Mouse (Mus musculus): ENCODE measurements at regions not wholly inside any gene's neighbourhood (a gene's known extent, or its start where the extent isn't known, plus 50 kb on each side); places are given as distances from the start of the nearest gene placed in this dataset.

GRCm38 (mm10) chr13:57331868-57332267 is 436.1 kb upstream of the Trpc7 start:
- H3K36me3 ChIP-seq (ENCODE audit: control insufficient read depth, insufficient read depth) = no peaks in the 10 kb centered on the region
- H3K4me1 ChIP-seq (replicated peaks; ENCODE audit: control insufficient read depth, insufficient read depth, low read length) = no peaks in the 10 kb centered on the region

GRCm38 (mm10) chr13:57325306-57325925 is 429.6 kb upstream of the Trpc7 start:
- Histone ChIP-seq H3K27me3 (replicated peaks; ENCODE audit: control insufficient read depth, insufficient read depth, low read length) (no peaks in the 10 kb centered on the region), H3K36me3 (ENCODE audit: control insufficient read depth, insufficient read depth) (no peaks in the 10 kb centered on the region), H3K4me2 (ENCODE audit: low read length) (no peak overlapping the region), H3K4me3 (replicated peaks; ENCODE audit: low read length) (no peak overlapping the region), H3K9ac (replicated peaks; ENCODE audit: low read depth, low read length) (no peak overlapping the region), H3K4me1 (replicated peaks; ENCODE audit: control insufficient read depth, insufficient read depth, low read length) (no peaks in the 10 kb centered on the region), H3K27ac (ENCODE audit: low read length) (no peak overlapping the region), H3K9me3 (ENCODE audit: control insufficient read depth, low read length) (no peaks in the 10 kb centered on the region)
- ATAC-seq = no peak
- 63% methylated on average over 6 of the region's 6 CpGs for WGBS

More at GRCm38 (mm10) chr13:57331868-57332267, 436.1 kb upstream of the Trpc7 start:
- Histone ChIP-seq H3K9ac (replicated peaks; ENCODE audit: low read depth, low read length) (no peak overlapping the region), H3K27me3 (replicated peaks; ENCODE audit: control insufficient read depth, insufficient read depth, low read length) (no peaks in the 10 kb centered on the region), H3K4me3 (replicated peaks; ENCODE audit: low read length) (no peak overlapping the region), H3K9me3 (ENCODE audit: control insufficient read depth, low read length) (peaks cover 2% of the 10 kb centered on the region; the same call in 1 of the 2 replicates), H3K4me2 (ENCODE audit: low read length) (no peak overlapping the region), H3K27ac (ENCODE audit: low read length) (no peak overlapping the region)
- WGBS = 40% methylated on average over 5 of the region's 5 CpGs
- ATAC-seq = no peak

GRCm38 (mm10) chr13:57316211-57317005 is 420.6 kb upstream of the Trpc7 start:
- H3K27ac ChIP-seq (ENCODE audit: low read length) = no peak overlapping the region
- WGBS = 21% methylated on average over 11 of the region's 11 CpGs
- no peak for ATAC-seq

GRCm38 (mm10) chr13:57314512-57314911 is 418.7 kb upstream of the Trpc7 start:
- Histone ChIP-seq H3K4me3 (replicated peaks; ENCODE audit: low read length) (no peak overlapping the region), H3K9ac (replicated peaks; ENCODE audit: low read depth, low read length) (no peak overlapping the region), H3K36me3 (ENCODE audit: control insufficient read depth, insufficient read depth) (no peaks in the 10 kb centered on the region), H3K4me1 (replicated peaks; ENCODE audit: control insufficient read depth, insufficient read depth, low read length) (peaks cover 9% of the 10 kb centered on the region), H3K9me3 (ENCODE audit: control insufficient read depth, low read length) (no peaks in the 10 kb centered on the region), H3K27ac (ENCODE audit: low read length) (no peak overlapping the region), H3K4me2 (ENCODE audit: low read length) (no peak overlapping the region), H3K27me3 (replicated peaks; ENCODE audit: control insufficient read depth, insufficient read depth, low read length) (no peaks in the 10 kb centered on the region)
- ATAC-seq = no peak
- WGBS = 33% methylated on average over 9 of the region's 9 CpGs

More at GRCm38 (mm10) chr13:57316211-57317005, 420.6 kb upstream of the Trpc7 start:
- Histone ChIP-seq H3K9me3 (ENCODE audit: control insufficient read depth, low read length) (no peaks in the 10 kb centered on the region), H3K36me3 (ENCODE audit: control insufficient read depth, insufficient read depth) (no peaks in the 10 kb centered on the region), H3K27me3 (replicated peaks; ENCODE audit: control insufficient read depth, insufficient read depth, low read length) (no peaks in the 10 kb centered on the region), H3K4me2 (ENCODE audit: low read length) (no peak overlapping the region), H3K4me3 (replicated peaks; ENCODE audit: low read length) (no peak overlapping the region), H3K4me1 (replicated peaks; ENCODE audit: control insufficient read depth, insufficient read depth, low read length) (peaks cover 9% of the 10 kb centered on the region), H3K9ac (replicated peaks; ENCODE audit: low read depth, low read length) (no peak overlapping the region)

- H3K4me2 ChIP-seq (ENCODE audit: low read length) = no peak overlapping the region
- H3K36me3 ChIP-seq (ENCODE audit: control insufficient read depth, insufficient read depth) = no peaks in the 10 kb centered on the region
- no peak overlapping the region for H3K27ac ChIP-seq (ENCODE audit: low read length)
- peaks cover 9% of the 10 kb centered on the region for H3K4me1 ChIP-seq (replicated peaks; ENCODE audit: control insufficient read depth, insufficient read depth, low read length)
- no peak overlapping the region for H3K4me3 ChIP-seq (replicated peaks; ENCODE audit: low read length)
- no peaks in the 10 kb centered on the region for H3K9me3 ChIP-seq (ENCODE audit: control insufficient read depth, low read length)
- H3K27me3 ChIP-seq (replicated peaks; ENCODE audit: control insufficient read depth, insufficient read depth, low read length) = no peaks in the 10 kb centered on the region
- ATAC-seq = no peak
- WGBS = 60% methylated on average over 2 of the region's 2 CpGs
- no peak overlapping the region for H3K9ac ChIP-seq (replicated peaks; ENCODE audit: low read depth, low read length)
These were observed 417.9 kb upstream of the Trpc7 start for GRCm38 (mm10) chr13:57313731-57314130.

- H3K9ac ChIP-seq (replicated peaks; ENCODE audit: low read depth, low read length) = no peak overlapping the region
- H3K36me3 ChIP-seq (ENCODE audit: control insufficient read depth, insufficient read depth) = no peaks in the 10 kb centered on the region
- ATAC-seq = no peak
- no peak overlapping the region for H3K4me2 ChIP-seq (ENCODE audit: low read length)
- peaks cover 2% of the 10 kb centered on the region; the same call in 1 of the 2 replicates for H3K9me3 ChIP-seq (ENCODE audit: control insufficient read depth, low read length)
- H3K4me3 ChIP-seq (replicated peaks; ENCODE audit: low read length) = no peak overlapping the region
- 62% methylated on average over 2 of the region's 2 CpGs for WGBS
- H3K4me1 ChIP-seq (replicated peaks; ENCODE audit: control insufficient read depth, insufficient read depth, low read length) = peaks cover 14% of the 10 kb centered on the region
- H3K27me3 ChIP-seq (replicated peaks; ENCODE audit: control insufficient read depth, insufficient read depth, low read length) = no peaks in the 10 kb centered on the region
- H3K27ac ChIP-seq (ENCODE audit: low read length) = no peak overlapping the region
These were observed 415.4 kb upstream of the Trpc7 start for GRCm38 (mm10) chr13:57311235-57311634.

- Histone ChIP-seq H3K4me1 (replicated peaks; ENCODE audit: control insufficient read depth, insufficient read depth, low read length) (peaks cover 8% of the 10 kb centered on the region), H3K4me2 (ENCODE audit: low read length) (no peak overlapping the region), H3K27me3 (replicated peaks; ENCODE audit: control insufficient read depth, insufficient read depth, low read length) (no peaks in the 10 kb centered on the region), H3K9ac (replicated peaks; ENCODE audit: low read depth, low read length) (no peak overlapping the region), H3K4me3 (replicated peaks; ENCODE audit: low read length) (no peak overlapping the region), H3K9me3 (ENCODE audit: control insufficient read depth, low read length) (peaks cover 2% of the 10 kb centered on the region; the same call in 1 of the 2 replicates), H3K27ac (ENCODE audit: low read length) (no peak overlapping the region), H3K36me3 (ENCODE audit: control insufficient read depth, insufficient read depth) (no peaks in the 10 kb centered on the region)
- ATAC-seq = no peak
- WGBS = 88% methylated on average over 4 of the region's 4 CpGs
These were observed 413.8 kb upstream of the Trpc7 start for GRCm38 (mm10) chr13:57309618-57310017.

GRCm38 (mm10) chr13:57307971-57308903 is 412.4 kb upstream of the Trpc7 start:
- no peak for ATAC-seq
- no peak overlapping the region for H3K4me2 ChIP-seq (ENCODE audit: low read length)

GRCm38 (mm10) chr13:57305586-57305985 is 409.8 kb upstream of the Trpc7 start:
- Histone ChIP-seq H3K27ac (ENCODE audit: low read length) (no peak overlapping the region), H3K4me1 (replicated peaks; ENCODE audit: control insufficient read depth, insufficient read depth, low read length) (peaks cover 8% of the 10 kb centered on the region), H3K27me3 (replicated peaks; ENCODE audit: control insufficient read depth, insufficient read depth, low read length) (no peaks in the 10 kb centered on the region), H3K9me3 (ENCODE audit: control insufficient read depth, low read length) (peaks cover 2% of the 10 kb centered on the region; the same call in 1 of the 2 replicates), H3K4me2 (ENCODE audit: low read length) (no peak overlapping the region), H3K9ac (replicated peaks; ENCODE audit: low read depth, low read length) (no peak overlapping the region), H3K4me3 (replicated peaks; ENCODE audit: low read length) (no peak overlapping the region), H3K36me3 (ENCODE audit: control insufficient read depth, insufficient read depth) (no peaks in the 10 kb centered on the region)
- 94% methylated on average over 7 of the region's 7 CpGs for WGBS
- no peak for ATAC-seq

More at GRCm38 (mm10) chr13:57307971-57308903, 412.4 kb upstream of the Trpc7 start:
- no peaks in the 10 kb centered on the region for H3K36me3 ChIP-seq (ENCODE audit: control insufficient read depth, insufficient read depth)
- no peak overlapping the region for H3K27ac ChIP-seq (ENCODE audit: low read length)
- no peak overlapping the region for H3K9ac ChIP-seq (replicated peaks; ENCODE audit: low read depth, low read length)
- H3K4me1 ChIP-seq (replicated peaks; ENCODE audit: control insufficient read depth, insufficient read depth, low read length) = peaks cover 8% of the 10 kb centered on the region
- 9% methylated on average over 20 of the region's 20 CpGs for WGBS
- H3K27me3 ChIP-seq (replicated peaks; ENCODE audit: control insufficient read depth, insufficient read depth, low read length) = no peaks in the 10 kb centered on the region
- no peak overlapping the region for H3K4me3 ChIP-seq (replicated peaks; ENCODE audit: low read length)
- peaks cover 2% of the 10 kb centered on the region; the same call in 1 of the 2 replicates for H3K9me3 ChIP-seq (ENCODE audit: control insufficient read depth, low read length)
